In genomic region chr6:37397973-37398372, GRCm38 (mm10) we compare ENCODE assay signal across 15 mouse cellular contexts.
"Had no signal": no experiment of that assay in that cellular context is flagged by ENCODE, and none has a peak within 500 bp of the region (broad histone marks: within the 10 kb centered on the region; RNA-seq: fewer than 3 reads in every experiment).

No protein-coding gene starts in this region.

- ATAC-seq: midbrain, embryonic 13.5 days had no signal

- H3K9me3 ChIP-seq: limb, embryonic 10.5 days; midbrain, embryonic 13.5 days; neural tube, embryonic 15.5 days had no signal

- H3K4me2 ChIP-seq: midbrain, embryonic 13.5 days; neural tube, embryonic 15.5 days had no signal

- H3K27me3 ChIP-seq: midbrain, embryonic 13.5 days; neural tube, embryonic 15.5 days had no signal

- H3K4me3 ChIP-seq: layer of hippocampus, adult 2 months; left cerebral cortex, adult 2 months; limb, embryonic 10.5 days; midbrain, embryonic 13.5 days; myocyte; neural tube, embryonic 15.5 days had no signal

- H3K9ac ChIP-seq: midbrain, embryonic 13.5 days; neural tube, embryonic 15.5 days had no signal

- H3K36me3 ChIP-seq: midbrain, embryonic 13.5 days; neural tube, embryonic 15.5 days had no signal

- H3K27ac ChIP-seq: layer of hippocampus, adult 2 months; left cerebral cortex, adult 2 months; limb, embryonic 10.5 days; midbrain, embryonic 13.5 days; neural tube, embryonic 15.5 days had no signal

- DNase-seq: kidney, adult 18-20 months; kidney, postnatal 10 days; kidney, postnatal 4 days; lung, adult 18-20 months; lung, postnatal 36 days; right cerebral cortex, adult 18-20 months; spleen, adult 18-20 months; thymus, adult 18-20 months; thymus, postnatal 14 days had no signal
